Mouse (Mus musculus): ENCODE results near the gene Uspl1.

The Uspl1 gene

GRCm38 (mm10) chr5:149257518-149258281 is 73.5 kb downstream of the Uspl1 start:
- no peak for DNase-seq (ENCODE audit: low spot score)

- no peak for DNase-seq (ENCODE audit: low spot score)
Measured at GRCm38 (mm10) chr5:149259093-149259492, 74.9 kb downstream of the Uspl1 start.

- no peak for DNase-seq (ENCODE audit: low spot score)
Measured at GRCm38 (mm10) chr5:149261449-149261848, 77.3 kb downstream of the Uspl1 start.

GRCm38 (mm10) chr5:149261866-149262265 is 77.7 kb downstream of the Uspl1 start:
- DNase-seq (ENCODE audit: low spot score): no peak

GRCm38 (mm10) chr5:149264405-149264804 is 80.3 kb downstream of the Uspl1 start, which contains the start of gene Alox5ap:
TSS of gene Alox5ap (plus strand) at chr5:149264767.
- no peak for DNase-seq (ENCODE audit: low spot score)

GRCm38 (mm10) chr5:149264878-149265279 is 80.7 kb downstream of the Uspl1 start:
- no peak for DNase-seq (ENCODE audit: low spot score)

Measured in layer of hippocampus, adult 9-10 months (tissue).